Mouse (Mus musculus) heart, postnatal 0 days (tissue): ENCODE results near the gene Tmem143.

Experiments used
- CTCF ChIP-seq: IDR thresholded peaks from 2 replicates; pipeline ENCODE4 v1.5.1; 2016; ENCODE audit warnings: antibody characterized with exemption, control low read depth, low read depth
- EP300 ChIP-seq: IDR thresholded peaks from 2 replicates; pipeline ENCODE4 v1.6.1; 2016; ENCODE audit warnings: antibody characterized with exemption, low read depth

DNA sequence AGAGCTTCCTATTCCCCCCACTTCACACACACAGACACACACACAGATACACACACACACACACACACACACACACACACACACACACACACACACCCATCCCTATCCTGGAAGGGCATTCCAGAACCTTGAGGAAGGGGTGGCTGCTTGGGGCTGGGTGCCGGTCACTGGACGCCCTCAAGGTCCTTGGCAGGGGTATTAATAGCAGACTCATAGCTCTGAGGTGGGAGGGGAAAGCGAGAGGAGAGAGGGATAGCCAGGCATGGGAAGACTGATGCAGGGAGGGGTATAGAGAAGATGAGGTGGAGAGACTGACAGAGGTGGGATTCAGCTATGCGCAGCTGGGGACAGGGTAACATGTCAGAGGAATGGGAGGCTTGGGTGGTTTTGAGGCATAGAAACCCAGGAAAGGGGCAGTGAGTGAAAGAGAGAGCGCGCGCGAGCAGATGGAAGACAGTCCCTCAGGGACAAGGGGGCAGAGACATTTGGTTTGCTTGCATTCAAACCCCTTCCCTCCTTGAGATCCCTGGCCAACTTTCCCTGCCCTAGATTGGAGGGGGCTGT is 27.6 kb upstream of the Tmem143 start:
- TF ChIP-seq CTCF (no peak), EP300 (no peak)
